ENCODE assay signal across 11 mouse cellular contexts in genomic region chr9:121589533-121589932, GRCm38 (mm10). TPM values are rescaled to one million over a fixed set of nuclear protein-coding genes. Genes with fewer than 3 reads are reported as not detected.
A peak's percentile ranks its signal among the peaks of the same experiment; 100 is the strongest.
DNase-seq lines count a peak whose midpoint lies in the region; ATAC-seq and TF ChIP-seq lines count a peak whose summit lies in the region.
"Had no signal": no experiment of that assay in that cellular context is flagged by ENCODE, and none has a peak within 500 bp of the region (broad histone marks: within the 10 kb centered on the region; RNA-seq: fewer than 3 reads in every experiment).

No protein-coding gene starts in this region.

- no peaks in the 10 kb centered on the region for H3K36me3 ChIP-seq in intestine, embryonic 14.5 days (ENCODE audit: control insufficient read depth, insufficient read depth, low read length)
- H3K36me3 ChIP-seq in intestine, postnatal 0 days (ENCODE audit: control insufficient read depth, insufficient read depth), result no peaks in the 10 kb centered on the region
- H3K36me3 ChIP-seq in lung, embryonic 15.5 days, result no peaks in the 10 kb centered on the region
- no peaks in the 10 kb centered on the region for H3K36me3 ChIP-seq in embryonic facial prominence, embryonic 14.5 days (ENCODE audit: control insufficient read depth, insufficient read depth, low read length)
- H3K36me3 ChIP-seq in stomach, embryonic 15.5 days, result no peaks in the 10 kb centered on the region
- H3K36me3 ChIP-seq: heart, embryonic 12.5 days; liver, embryonic 13.5 days; neural tube, embryonic 13.5 days had no signal

- no peak overlapping the region for H3K9ac ChIP-seq in intestine, embryonic 14.5 days (ENCODE audit: low read length)
- no peak overlapping the region for H3K9ac ChIP-seq in intestine, postnatal 0 days (ENCODE audit: low read depth, low read length)
- no peak overlapping the region for H3K9ac ChIP-seq in lung, embryonic 15.5 days
- H3K9ac ChIP-seq in embryonic facial prominence, embryonic 14.5 days (ENCODE audit: low read depth, low read length), result no peak overlapping the region
- no peak overlapping the region for H3K9ac ChIP-seq in stomach, embryonic 15.5 days
- H3K9ac ChIP-seq: heart, embryonic 12.5 days; liver, embryonic 13.5 days; neural tube, embryonic 13.5 days had no signal

- WGBS in intestine, embryonic 14.5 days, result 51% methylated on average over 2 of the region's 2 CpGs
- 28% methylated on average over 2 of the region's 2 CpGs for WGBS in intestine, postnatal 0 days
- WGBS in lung, embryonic 15.5 days, result 18% methylated on average over 2 of the region's 2 CpGs
- 63% methylated on average over 2 of the region's 2 CpGs for WGBS in embryonic facial prominence, embryonic 14.5 days
- WGBS in stomach, embryonic 15.5 days, result 33% methylated on average over 2 of the region's 2 CpGs

- H3K4me2 ChIP-seq in intestine, embryonic 14.5 days (ENCODE audit: low read length), result no peak overlapping the region
- no peak overlapping the region for H3K4me2 ChIP-seq in intestine, postnatal 0 days (replicated peaks; ENCODE audit: low read depth)
- H3K4me2 ChIP-seq in lung, embryonic 15.5 days, result no peak overlapping the region
- no peak overlapping the region for H3K4me2 ChIP-seq in embryonic facial prominence, embryonic 14.5 days (ENCODE audit: low read depth, low read length)
- no peak overlapping the region for H3K4me2 ChIP-seq in stomach, embryonic 15.5 days
- H3K4me2 ChIP-seq: heart, embryonic 12.5 days; liver, embryonic 13.5 days; neural tube, embryonic 13.5 days had no signal

- H3K27ac ChIP-seq in intestine, embryonic 14.5 days (ENCODE audit: low read depth), result 0 out of 2 replicates have a peak overlapping the region, but pooled peaks have one; percentile 27
- no peak overlapping the region for H3K27ac ChIP-seq in intestine, postnatal 0 days (ENCODE audit: low read depth, low read length)
- peak overlapping the region; percentile 73 for H3K27ac ChIP-seq in lung, embryonic 15.5 days
- no peak overlapping the region for H3K27ac ChIP-seq in embryonic facial prominence, embryonic 14.5 days (replicated peaks; ENCODE audit: low read depth, low read length)
- peak overlapping the region; percentile 28; the same call in 1 of the 2 replicates for H3K27ac ChIP-seq in stomach, embryonic 15.5 days
- H3K27ac ChIP-seq: liver, embryonic 13.5 days; neural tube, embryonic 13.5 days had no signal

- H3K9me3 ChIP-seq in intestine, embryonic 14.5 days (ENCODE audit: control insufficient read depth, low read length), result peaks cover 8% of the 10 kb centered on the region
- no peaks in the 10 kb centered on the region for H3K9me3 ChIP-seq in intestine, postnatal 0 days (ENCODE audit: control insufficient read depth)
- H3K9me3 ChIP-seq in lung, embryonic 15.5 days, result no peaks in the 10 kb centered on the region
- peaks cover 9% of the 10 kb centered on the region; the same call in 1 of the 2 replicates for H3K9me3 ChIP-seq in embryonic facial prominence, embryonic 14.5 days (ENCODE audit: control insufficient read depth, low read length)
- H3K9me3 ChIP-seq in stomach, embryonic 15.5 days, result no peaks in the 10 kb centered on the region
- H3K9me3 ChIP-seq: liver, embryonic 13.5 days; neural tube, embryonic 13.5 days had no signal

- ATAC-seq in intestine, embryonic 14.5 days (replicated peaks; ENCODE audit: low FRiP score, low TSS enrichment, low read depth), result peak; percentile 86; the same call in 1 of the 2 replicates
- no peak for ATAC-seq in intestine, postnatal 0 days
- ATAC-seq in lung, embryonic 15.5 days (ENCODE audit: borderline replicate concordance, extremely low read depth, low FRiP score, low TSS enrichment), result peak; percentile 80
- ATAC-seq in embryonic facial prominence, embryonic 14.5 days (ENCODE audit: low read depth), result peak; percentile 76
- ATAC-seq in stomach, embryonic 15.5 days (ENCODE audit: insufficient read depth, low FRiP score, low read depth), result peak; percentile 67; the same call in 1 of the 2 replicates
- ATAC-seq in activated CD4-positive, CD25-positive, alpha-beta regulatory T cell, adult 4 months, result no peak

- DNase-seq in intestine, embryonic 14.5 days (ENCODE audit: low spot score), result no peak
- DNase-seq in lung, postnatal 10 days, result no peak
- peak; percentile 54 for DNase-seq in embryonic facial prominence, embryonic 14.5 days (ENCODE audit: low spot score)
- DNase-seq: gastrocnemius, postnatal 25 days; liver, embryonic 13.5 days had no signal

- H3K4me1 ChIP-seq in intestine, embryonic 14.5 days (replicated peaks; ENCODE audit: control insufficient read depth, insufficient read depth, low read length), result peaks cover 5% of the 10 kb centered on the region; the same call in 1 of the 2 replicates
- no peaks in the 10 kb centered on the region for H3K4me1 ChIP-seq in intestine, postnatal 0 days (replicated peaks; ENCODE audit: control insufficient read depth, insufficient read depth, low read length)
- H3K4me1 ChIP-seq in lung, embryonic 15.5 days, result peaks cover 12% of the 10 kb centered on the region
- peaks cover 5% of the 10 kb centered on the region; the same call in 1 of the 2 replicates for H3K4me1 ChIP-seq in embryonic facial prominence, embryonic 14.5 days (ENCODE audit: control insufficient read depth, insufficient read depth, low read length)
- peaks cover 6% of the 10 kb centered on the region; the same call in 1 of the 2 replicates for H3K4me1 ChIP-seq in stomach, embryonic 15.5 days
- H3K4me1 ChIP-seq: neural tube, embryonic 13.5 days had no signal

- TF ChIP-seq CTCF in intestine, postnatal 0 days (IDR thresholded peaks at IDR 0.05; ENCODE audit: low read depth), result no peak

- H3K27me3 ChIP-seq in intestine, embryonic 14.5 days (replicated peaks; ENCODE audit: control insufficient read depth, insufficient read depth, low read length), result no peaks in the 10 kb centered on the region
- H3K27me3 ChIP-seq in intestine, postnatal 0 days (replicated peaks; ENCODE audit: control insufficient read depth, insufficient read depth, low read length), result no peaks in the 10 kb centered on the region
- H3K27me3 ChIP-seq in lung, embryonic 15.5 days, result no peaks in the 10 kb centered on the region
- H3K27me3 ChIP-seq in embryonic facial prominence, embryonic 14.5 days (replicated peaks; ENCODE audit: control insufficient read depth, insufficient read depth, low read length), result no peaks in the 10 kb centered on the region
- H3K27me3 ChIP-seq in stomach, embryonic 15.5 days (replicated peaks), result no peaks in the 10 kb centered on the region
- H3K27me3 ChIP-seq: liver, embryonic 13.5 days; neural tube, embryonic 13.5 days had no signal

- no peak overlapping the region for H3K4me3 ChIP-seq in intestine, embryonic 14.5 days (ENCODE audit: low read depth, low read length)
- H3K4me3 ChIP-seq in intestine, postnatal 0 days (ENCODE audit: low read depth, low read length), result no peak overlapping the region
- H3K4me3 ChIP-seq in lung, embryonic 15.5 days, result no peak overlapping the region
- no peak overlapping the region for H3K4me3 ChIP-seq in embryonic facial prominence, embryonic 14.5 days (ENCODE audit: low read depth, low read length)
- H3K4me3 ChIP-seq in stomach, embryonic 15.5 days (replicated peaks), result no peak overlapping the region
- H3K4me3 ChIP-seq: heart, embryonic 12.5 days; liver, embryonic 13.5 days; neural tube, embryonic 13.5 days had no signal

RNA-seq across cellular contexts. Expression of gene Lyzl4, which starts 52.4 kb away (rescaled TPM):
- polyA plus RNA-seq in intestine, embryonic 14.5 days (2014; fragmentation: Nextera tagmentation; extraction: Ambion mirVana), result not detected in 2 replicates
- polyA plus RNA-seq in intestine, postnatal 0 days (2015; fragmentation: Nextera tagmentation; extraction: Ambion mirVana), result 0.34 TPM in 1 of 2 replicates, not detected in the other
- 0.16 TPM in 1 of 2 replicates, not detected in the other for polyA plus RNA-seq in lung, embryonic 15.5 days (2015; fragmentation: Nextera tagmentation; extraction: Ambion mirVana)
- 0.84 and 1.7 TPM in 2 replicates for polyA plus RNA-seq in embryonic facial prominence, embryonic 14.5 days (2014; fragmentation: Nextera tagmentation; extraction: Ambion mirVana)
- 0.17 and 0.23 TPM in 2 replicates for polyA plus RNA-seq in stomach, embryonic 15.5 days (2015; fragmentation: Nextera tagmentation; extraction: Ambion mirVana)
- polyA plus RNA-seq in activated CD4-positive, CD25-positive, alpha-beta regulatory T cell, adult 4 months (2017; shearing (Covaris generic)), result not detected
- polyA plus RNA-seq: heart, embryonic 12.5 days; neural tube, embryonic 13.5 days had no signal

RNA-seq across cellular contexts. Expression of gene Vipr1, which starts 53.0 kb away (rescaled TPM):
- polyA plus RNA-seq in intestine, embryonic 14.5 days (2014; fragmentation: Nextera tagmentation; extraction: Ambion mirVana), result 3.9 and 5.9 TPM in 2 replicates
- polyA plus RNA-seq in intestine, postnatal 0 days (2015; fragmentation: Nextera tagmentation; extraction: Ambion mirVana), result 22.8 and 23.3 TPM in 2 replicates
- polyA plus RNA-seq in lung, embryonic 15.5 days (2015; fragmentation: Nextera tagmentation; extraction: Ambion mirVana), result 0.30 and 0.55 TPM in 2 replicates
- polyA plus RNA-seq in embryonic facial prominence, embryonic 14.5 days (2014; fragmentation: Nextera tagmentation; extraction: Ambion mirVana), result 0.26 and 0.64 TPM in 2 replicates
- polyA plus RNA-seq in stomach, embryonic 15.5 days (2015; fragmentation: Nextera tagmentation; extraction: Ambion mirVana), result 1.6 and 2.6 TPM in 2 replicates
- 1 to 10 TPM; 1.5 to 1.8 TPM for polyA plus RNA-seq in activated CD4-positive, CD25-positive, alpha-beta regulatory T cell, adult 4 months (2017; shearing (Covaris generic))

Comparison
In these comparisons a context has a peak if more than half of its experiments do, and no peak if none do; other contexts are left out.
1. ATAC-seq: peak in intestine, embryonic 14.5 days (single experiment), lung, embryonic 15.5 days (single experiment), embryonic facial prominence, embryonic 14.5 days (single experiment) and stomach, embryonic 15.5 days (single experiment); none in intestine, postnatal 0 days (single experiment) and activated CD4-positive, CD25-positive, alpha-beta regulatory T cell, adult 4 months (single experiment).
2. H3K27ac ChIP-seq: peak in intestine, embryonic 14.5 days (single experiment), lung, embryonic 15.5 days (single experiment) and stomach, embryonic 15.5 days (single experiment); none in intestine, postnatal 0 days (single experiment) and embryonic facial prominence, embryonic 14.5 days (single experiment).